Mouse (Mus musculus): ENCODE measurements around the gene Gm20388.

Gene Gm20388

DNA sequence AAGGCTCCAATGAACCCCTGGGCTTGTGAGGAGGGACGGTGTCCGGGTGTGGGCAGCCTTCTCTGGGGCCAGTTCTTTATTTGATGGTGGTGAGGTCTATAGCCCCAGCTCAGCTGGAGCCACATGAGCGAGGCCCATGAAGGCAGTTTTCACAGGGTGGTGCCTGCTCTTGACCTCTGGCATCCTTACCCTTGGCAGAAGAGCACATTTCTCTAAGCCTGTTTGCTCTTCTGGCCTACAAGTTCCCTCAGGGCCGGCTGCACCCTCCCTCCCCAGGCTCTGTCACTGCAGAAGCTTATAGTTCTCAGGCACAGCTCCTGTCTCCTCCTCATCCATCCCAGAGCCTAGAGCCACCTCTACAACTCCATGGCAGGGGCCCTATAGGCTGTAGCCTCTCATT is 503.6 kb downstream of the Gm20388 start:
- no peak for DNase-seq (ENCODE audit: low spot score)

GRCm38 (mm10) chr8:120415474-120415873 is 504.8 kb downstream of the Gm20388 start:
- no peak for DNase-seq (ENCODE audit: low spot score)

DNA sequence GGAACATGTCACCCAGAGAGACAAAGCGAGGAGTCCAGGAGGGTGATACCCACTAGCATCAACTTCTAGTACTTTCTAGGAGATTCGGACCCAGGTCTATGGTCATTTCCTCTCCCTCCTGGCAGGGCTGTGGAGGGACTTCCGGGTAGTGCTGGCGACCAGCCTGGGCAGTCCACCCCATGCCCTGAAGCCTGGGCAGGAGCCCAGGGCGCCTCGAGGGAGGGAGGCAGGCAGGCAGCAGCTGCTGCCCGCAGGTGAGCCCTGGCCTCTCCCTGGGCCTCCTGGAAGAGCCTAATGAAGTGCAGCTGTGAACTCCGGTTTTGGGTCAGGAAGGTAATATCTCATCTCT is 505.5 kb downstream of the Gm20388 start:
- DNase-seq (ENCODE audit: low spot score), result no peak

- peak; percentile 65 for DNase-seq (ENCODE audit: low spot score)
These were observed 506.1 kb downstream of the Gm20388 start for GRCm38 (mm10) chr8:120416522-120417394.

DNA sequence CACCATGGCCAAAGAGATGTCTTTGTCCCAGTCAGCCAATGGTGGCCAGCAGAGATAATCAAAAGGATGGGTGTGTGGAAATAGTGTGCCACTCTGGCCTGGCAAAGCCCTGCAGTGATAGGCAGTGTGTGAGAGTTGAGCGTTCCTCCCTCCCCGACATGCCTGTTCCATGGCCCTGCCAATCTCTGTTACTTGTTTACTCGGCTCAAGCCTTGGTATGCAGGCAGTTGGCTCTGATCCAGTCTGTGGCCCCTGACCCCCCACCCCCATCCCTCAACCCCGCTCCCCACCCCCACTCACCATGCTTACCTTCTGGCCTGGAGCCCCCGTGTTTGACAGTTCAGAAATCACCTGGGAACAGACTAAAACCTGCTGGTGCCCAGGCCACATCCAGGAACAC is 507.5 kb downstream of the Gm20388 start:
- DNase-seq (ENCODE audit: low spot score), result no peak

GRCm38 (mm10) chr8:120419675-120420074 is 509.0 kb downstream of the Gm20388 start:
- no peak for DNase-seq (ENCODE audit: low spot score)

DNA sequence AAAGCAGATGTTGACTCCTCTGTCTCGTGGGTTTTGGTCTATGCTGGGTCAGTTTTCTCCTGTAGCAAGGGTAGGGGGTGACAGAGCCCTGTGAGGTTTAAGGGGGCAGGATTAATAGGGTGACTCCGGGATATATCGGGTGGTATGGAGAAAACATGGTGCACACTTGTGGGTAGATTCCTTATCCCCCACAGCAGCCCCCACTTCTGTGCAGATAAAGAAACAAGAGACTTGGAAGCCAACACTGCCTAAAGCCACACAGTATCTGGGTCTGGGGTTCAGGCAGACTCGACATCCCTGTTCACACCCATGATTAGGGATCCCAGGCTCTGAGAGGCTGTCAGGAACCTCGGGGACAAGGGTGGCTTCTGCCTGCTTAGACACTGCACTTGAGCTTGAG is 509.6 kb downstream of the Gm20388 start:
- no peak for DNase-seq (ENCODE audit: low spot score)

DNA sequence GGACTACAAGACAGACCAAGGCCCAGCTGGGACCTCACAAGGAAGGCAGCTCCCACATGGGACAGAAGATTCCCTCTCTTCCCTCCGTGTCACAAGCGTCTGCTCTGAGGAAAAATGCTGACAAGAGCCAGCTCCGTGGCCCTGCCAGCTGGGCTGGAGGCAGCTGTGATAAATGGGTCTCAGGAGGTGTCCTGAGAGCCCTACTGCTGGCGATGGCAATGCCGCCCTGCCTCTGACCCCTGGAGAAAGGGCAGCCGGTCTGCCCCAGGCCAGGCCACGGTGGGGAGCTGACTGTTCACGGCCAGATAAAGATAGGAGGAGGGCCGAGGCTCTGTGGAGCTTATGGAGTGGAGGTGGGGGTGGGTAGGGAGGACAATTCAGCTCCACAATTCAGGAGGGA is 511.0 kb downstream of the Gm20388 start:
- no peak for DNase-seq (ENCODE audit: low spot score)

GRCm38 (mm10) chr8:120422236-120422635 is 511.6 kb downstream of the Gm20388 start:
- no peak for DNase-seq (ENCODE audit: low spot score)

GRCm38 (mm10) chr8:120423576-120423975 is 512.9 kb downstream of the Gm20388 start:
- no peak for DNase-seq (ENCODE audit: low spot score)

DNA sequence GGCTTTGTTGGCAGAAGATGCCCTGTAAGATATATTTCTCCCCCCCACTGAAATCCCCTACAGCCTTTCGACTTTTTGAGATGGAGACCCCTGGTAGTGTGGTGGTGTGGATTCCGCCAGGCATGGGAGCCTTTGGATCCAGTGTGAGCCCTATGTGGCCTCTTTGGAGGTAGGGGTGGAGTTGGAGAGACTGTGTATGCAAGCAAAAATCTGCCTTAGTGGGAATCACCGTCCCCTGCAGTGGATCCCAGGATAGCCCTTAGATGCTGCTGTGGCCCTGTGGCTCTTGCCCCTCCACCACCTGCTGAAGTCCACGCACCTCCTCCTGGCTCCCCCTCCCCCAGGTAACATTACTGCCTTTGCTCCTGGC is 514.2 kb downstream of the Gm20388 start:
- DNase-seq (ENCODE audit: low spot score), result no peak

- DNase-seq (ENCODE audit: low spot score), result no peak
These were observed 514.7 kb downstream of the Gm20388 start for GRCm38 (mm10) chr8:120425199-120425941.

- no peak for DNase-seq (ENCODE audit: low spot score)
These were observed 515.5 kb downstream of the Gm20388 start for GRCm38 (mm10) chr8:120426105-120426504.

DNA sequence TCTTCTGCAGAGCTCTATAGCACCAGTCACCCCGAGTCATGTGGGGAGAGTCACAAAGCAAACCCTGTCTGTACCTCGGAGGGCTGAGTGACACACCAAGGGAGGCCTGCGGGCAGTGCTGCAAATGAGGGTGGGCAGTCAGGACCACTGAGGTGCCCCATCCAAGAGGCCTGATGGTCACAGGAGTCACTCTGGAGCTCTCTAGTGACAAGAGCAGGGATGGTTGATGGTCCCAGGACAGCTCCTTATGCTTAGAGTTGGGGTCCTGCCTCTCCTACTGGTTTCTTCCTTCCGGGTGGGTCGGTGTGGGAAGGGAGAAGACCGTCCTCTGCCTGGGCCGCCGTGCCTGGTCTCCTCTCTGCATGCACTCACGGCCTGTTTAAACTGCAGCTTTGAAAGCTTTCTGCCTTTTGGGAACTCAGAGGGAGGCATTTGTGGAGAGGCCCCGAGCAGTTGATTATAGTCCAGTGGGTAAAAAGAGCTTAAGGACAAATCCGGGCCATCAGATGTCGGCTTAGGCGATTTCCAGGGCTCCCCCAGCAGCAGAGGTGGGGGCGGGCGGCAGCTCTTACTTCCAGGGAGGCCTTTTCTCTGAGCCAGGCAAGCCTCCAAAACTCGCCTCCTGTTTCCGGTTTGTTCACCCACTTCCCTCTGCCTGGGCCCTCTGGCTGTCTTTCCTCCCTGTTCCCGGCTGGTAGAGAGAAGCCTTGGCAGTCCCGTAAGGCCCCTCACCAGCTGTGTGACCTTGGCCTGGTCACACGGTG is 516.2 kb downstream of the Gm20388 start:
- DNase-seq (ENCODE audit: low spot score), result no peak

DNA sequence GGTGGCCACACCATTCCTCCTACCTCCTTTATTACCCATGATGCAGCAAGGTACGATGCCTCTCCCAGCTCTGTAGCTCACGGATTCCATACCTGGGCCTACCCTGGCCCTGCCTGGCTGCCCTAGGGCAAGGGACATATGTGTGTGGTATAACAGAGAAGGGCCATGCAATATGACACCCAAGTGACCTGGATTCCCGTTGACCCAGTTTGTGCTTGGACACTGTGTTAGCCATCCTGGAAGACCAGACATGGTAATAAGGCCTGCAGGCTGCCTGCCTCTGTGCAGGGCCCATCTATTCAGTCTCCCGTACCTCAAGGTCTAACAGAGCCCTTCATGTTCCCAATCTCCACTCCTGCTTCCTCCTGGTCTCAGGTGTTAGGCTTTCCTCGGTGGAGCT is 517.9 kb downstream of the Gm20388 start:
- DNase-seq (ENCODE audit: low spot score), result no peak

DNA sequence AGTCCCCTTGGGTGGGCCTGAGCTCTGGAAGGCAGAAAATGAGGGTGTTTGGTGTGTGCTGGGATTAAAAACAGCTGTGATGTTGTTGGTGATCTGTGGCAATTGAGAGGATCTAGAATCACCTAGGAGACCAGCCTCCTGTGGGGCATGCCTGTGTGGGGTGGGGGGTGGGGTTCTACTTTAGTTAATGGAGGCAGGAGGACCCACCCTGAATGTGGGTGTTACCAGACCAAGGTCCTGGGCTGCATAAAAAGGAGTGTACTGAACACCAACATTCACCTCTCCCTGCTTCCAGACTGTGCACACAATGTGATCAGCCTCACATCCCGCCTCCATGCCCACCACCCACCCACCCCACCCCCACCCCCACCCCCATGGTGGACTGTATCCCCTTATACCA is 518.5 kb downstream of the Gm20388 start:
- no peak for DNase-seq (ENCODE audit: low spot score)

GRCm38 (mm10) chr8:120431042-120431441 is 520.4 kb downstream of the Gm20388 start:
- no peak for DNase-seq (ENCODE audit: low spot score)

- no peak for DNase-seq (ENCODE audit: low spot score)
These were observed 521.8 kb downstream of the Gm20388 start for GRCm38 (mm10) chr8:120432438-120432837.

DNA sequence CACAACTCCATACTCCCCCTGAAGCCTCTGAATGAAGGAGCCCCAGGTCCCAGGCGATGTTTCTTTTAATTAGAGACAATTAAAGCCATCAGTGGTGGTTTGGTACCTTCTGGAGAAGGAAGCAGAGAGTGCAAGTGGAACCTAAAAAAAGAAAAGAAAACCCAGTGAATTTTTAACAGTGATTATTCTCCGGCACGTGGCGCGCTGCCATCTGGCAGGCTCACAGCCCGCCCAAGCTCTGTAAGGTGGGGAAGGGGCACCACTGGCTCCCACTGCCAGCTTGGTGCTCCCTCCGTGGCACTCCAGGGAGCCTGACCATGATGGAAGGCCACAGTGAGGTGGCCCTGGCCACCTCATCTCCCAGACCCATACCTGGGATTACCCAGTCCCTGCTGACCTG is 522.5 kb downstream of the Gm20388 start:
- DNase-seq (ENCODE audit: low spot score), result no peak

DNA sequence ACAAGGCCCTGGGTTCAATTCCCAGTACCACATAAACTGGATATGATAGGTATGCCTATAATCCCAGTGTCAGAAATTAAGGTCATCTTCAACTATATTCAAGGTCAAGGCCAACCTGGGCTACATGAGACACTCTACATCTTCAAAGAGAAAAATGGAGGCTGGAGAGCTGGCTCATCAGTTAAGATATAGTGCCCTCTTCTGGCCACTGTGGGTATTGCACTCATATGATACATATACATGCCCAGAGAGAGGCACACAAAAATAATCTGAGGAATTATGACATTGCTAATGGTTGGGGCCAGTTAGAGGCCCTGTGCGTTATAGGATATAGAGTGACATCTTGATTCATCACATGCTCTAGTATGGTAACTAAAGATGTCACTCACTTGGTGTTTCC is 523.1 kb downstream of the Gm20388 start:
- DNase-seq (ENCODE audit: low spot score), result no peak

- DNase-seq (ENCODE audit: low spot score), result no peak
These were observed 525.1 kb downstream of the Gm20388 start for GRCm38 (mm10) chr8:120435781-120436180.

DNA sequence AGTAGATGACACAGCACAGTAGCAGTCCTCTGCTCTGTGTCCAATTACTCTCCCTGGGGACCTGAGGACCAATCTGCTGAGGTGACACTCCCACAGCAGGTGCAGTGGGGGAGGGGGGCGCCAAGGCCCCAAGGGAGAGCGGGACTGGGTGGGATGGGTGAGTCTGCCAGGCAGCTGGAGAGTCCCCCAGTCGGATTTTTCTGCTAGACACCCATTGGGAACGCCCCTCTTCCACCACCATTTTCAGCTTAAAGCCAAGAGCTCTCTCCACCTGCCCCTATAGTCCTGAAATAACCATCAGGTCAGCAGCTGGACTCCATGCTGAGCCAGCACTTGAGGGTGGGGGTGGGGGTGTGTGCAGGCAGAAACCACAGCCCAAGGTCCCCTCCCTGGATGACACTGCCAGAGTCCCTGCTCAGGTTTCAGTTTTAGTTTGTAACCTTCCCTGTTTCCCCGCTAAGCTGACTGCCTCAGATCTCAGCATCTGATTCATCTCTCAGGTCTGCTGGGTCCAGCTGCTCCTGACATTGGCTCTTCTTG is 525.9 kb downstream of the Gm20388 start:
- no peak for DNase-seq (ENCODE audit: low spot score)

- DNase-seq (ENCODE audit: low spot score), result no peak
These were observed 526.6 kb downstream of the Gm20388 start for GRCm38 (mm10) chr8:120437207-120437606.

Measured in ovary, postnatal 14 days (tissue).